Mouse (Mus musculus): ENCODE measurements around the gene Hhatl. TPM values are rescaled to one million over a fixed set of nuclear protein-coding genes. Genes with fewer than 3 reads are reported as not detected.

Hhatl gene
- total and polyA plus RNA-seq, 3 experiments, result not detected

DNA sequence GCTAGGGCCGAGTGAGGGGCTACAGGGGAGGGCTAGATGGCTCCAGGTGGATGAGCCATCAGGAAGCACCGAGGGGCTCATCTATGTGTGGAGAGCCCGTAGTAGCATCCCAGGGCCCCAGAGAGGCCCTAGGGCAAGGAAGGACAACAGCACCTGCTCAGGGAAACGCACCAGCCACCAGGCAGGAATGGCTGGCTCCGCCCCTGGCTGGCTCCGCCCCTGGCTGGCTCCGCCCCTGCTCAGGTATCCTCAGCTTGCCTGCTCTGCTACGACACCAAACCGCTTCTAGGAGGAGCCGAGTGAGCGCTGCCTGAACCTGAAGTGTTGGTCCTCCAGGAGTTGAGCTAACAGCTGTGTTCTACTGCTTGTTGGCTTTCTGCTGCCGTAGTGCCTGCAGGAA, 5.4 kb upstream of the Hhatl start:
- Histone ChIP-seq H3K4me2 (ENCODE audit: insufficient read depth, low read depth, poor library complexity, severe bottlenecking) (no peak overlapping the region), H3K27ac (ENCODE audit: insufficient read depth, low read depth) (no peak overlapping the region), H3K27me3 (replicated peaks) (peaks cover 86% of the 10 kb centered on the region), H3K9ac (ENCODE audit: insufficient read depth, low read depth) (no peak overlapping the region), H3K9me3 (replicated peaks; ENCODE audit: low read length) (no peaks in the 10 kb centered on the region), H3K4me3 (replicated peaks in 1 of 3; ENCODE audit: low read depth in 2 of 3, low read length in 2 of 3, poor library complexity in 1 of 3) (no peak overlapping the region), H3K36me3 (replicated peaks in 1 of 2; ENCODE audit: control insufficient read depth in 1 of 2, insufficient read depth in 1 of 2, low read length in 1 of 2) (no peaks in the 10 kb centered on the region), H3K79me2 (replicated peaks; ENCODE audit: control insufficient read depth, extremely low read depth, insufficient read depth, poor library complexity, severe bottlenecking) (no peaks in the 10 kb centered on the region), H3K4me1 (ENCODE audit: control insufficient read depth in 1 of 2, insufficient read depth in 2 of 2) (no peaks in the 10 kb centered on the region; a peak in 1 of 4 replicates)
- in situ Hi-C loops (cut with MboI; ENCODE audit: low pct_ligation_motif_present, low pct_unique_long_range_greater_than_20kb, low sequenced_read_pairs) (no loop called here), dilution Hi-C loops (cut with MboI; ENCODE audit: extremely low pct_ligation_motif_present, extremely low pct_unique_long_range_greater_than_20kb, low sequenced_read_pairs) (no loop called here)
- peak; percentile 2 for DNase-seq (ENCODE audit: extremely low read depth)
- no peak for TF ChIP-seq MAZ (IDR thresholded peaks at IDR 0.05; ENCODE audit: low read depth, low read length)
- no peak for TF ChIP-seq USF1 (IDR thresholded peaks at IDR 0.05; ENCODE audit: low read depth, low read length)
- TF ChIP-seq TCF12 (IDR thresholded peaks at IDR 0.05; ENCODE audit: low read depth, low read length), result no peak
- no peak for TF ChIP-seq POLR2A (IDR thresholded peaks at IDR 0.05; ENCODE audit: low read depth, low read length)
- TF ChIP-seq KAT2A (IDR thresholded peaks at IDR 0.05; ENCODE audit: insufficient replicate concordance, low read length), result no peak
- no peak for TF ChIP-seq CHD2 (IDR thresholded peaks at IDR 0.05; ENCODE audit: low read length)
- TF ChIP-seq USF2 (conservative IDR thresholded peaks at IDR 0.05; ENCODE audit: low read depth, low read length), result no peak
- no peak for TF ChIP-seq MAX (IDR thresholded peaks at IDR 0.05; ENCODE audit: low read length)
- no peak for TF ChIP-seq RAD21 (IDR thresholded peaks at IDR 0.05; ENCODE audit: low read depth, low read length)
- no peak for TF ChIP-seq CTCF (conservative IDR thresholded peaks at IDR 0.05 in 1 of 2, IDR thresholded peaks at IDR 0.05 in 1 of 2; ENCODE audit: low read depth in 2 of 2, low read length in 2 of 2)
- TF ChIP-seq UBTF (IDR thresholded peaks at IDR 0.05; ENCODE audit: low read depth, low read length), result no peak
- TF ChIP-seq POLR2AphosphoS2 (IDR thresholded peaks at IDR 0.05; ENCODE audit: low read depth, low read length), result no peak
- TF ChIP-seq ELF1 (IDR thresholded peaks at IDR 0.05; ENCODE audit: low read depth, low read length), result no peak
- no peak for TF ChIP-seq SIN3A (IDR thresholded peaks at IDR 0.05; ENCODE audit: low read length)

DNA sequence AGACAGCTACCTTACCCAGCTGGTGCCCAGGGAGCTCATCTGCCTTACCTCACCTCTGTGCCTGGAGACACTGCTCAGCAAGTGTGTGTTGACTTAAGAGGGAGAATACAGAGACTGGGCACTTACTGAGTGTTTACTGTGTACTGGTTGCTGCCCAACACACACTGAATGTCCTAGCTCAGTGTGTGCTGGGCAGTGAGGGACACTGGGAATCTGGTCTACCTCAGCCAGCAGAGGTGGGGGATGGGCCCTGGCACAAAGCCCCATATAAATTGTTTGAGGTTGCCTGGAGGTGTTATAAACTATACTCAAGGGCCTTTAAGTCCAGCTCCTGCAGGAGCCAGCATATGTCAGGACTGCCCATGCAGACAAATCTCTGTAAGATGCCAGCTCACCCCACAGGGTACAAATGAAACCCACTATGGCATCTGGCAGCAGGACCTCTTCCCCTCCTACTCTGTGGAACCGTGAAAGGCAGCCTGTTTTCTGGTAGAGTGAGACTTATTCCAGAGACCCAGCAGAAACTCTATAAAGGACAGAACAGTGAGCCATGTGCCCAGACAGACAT, 2.7 kb upstream of the Hhatl start:
- no peak overlapping the region for H3K4me3 ChIP-seq (replicated peaks in 1 of 3; ENCODE audit: low read depth in 2 of 3, low read length in 2 of 3, poor library complexity in 1 of 3)
- H3K36me3 ChIP-seq (replicated peaks in 1 of 2; ENCODE audit: control insufficient read depth in 1 of 2, insufficient read depth in 1 of 2, low read length in 1 of 2), result no peaks in the 10 kb centered on the region
- dilution Hi-C loops (cut with MboI; ENCODE audit: extremely low pct_ligation_motif_present, extremely low pct_unique_long_range_greater_than_20kb, low sequenced_read_pairs), result no loop called here
- H3K27ac ChIP-seq (ENCODE audit: insufficient read depth, low read depth), result no peak overlapping the region
- no peaks in the 10 kb centered on the region for H3K9me3 ChIP-seq (replicated peaks; ENCODE audit: low read length)
- H3K4me2 ChIP-seq (ENCODE audit: insufficient read depth, low read depth, poor library complexity, severe bottlenecking), result no peak overlapping the region
- H3K79me2 ChIP-seq (replicated peaks; ENCODE audit: control insufficient read depth, extremely low read depth, insufficient read depth, poor library complexity, severe bottlenecking), result no peaks in the 10 kb centered on the region
- H3K4me1 ChIP-seq (ENCODE audit: control insufficient read depth in 1 of 2, insufficient read depth in 2 of 2), result no peaks in the 10 kb centered on the region; a peak in 1 of 4 replicates
- peaks cover 83% of the 10 kb centered on the region for H3K27me3 ChIP-seq (replicated peaks)
- no peak overlapping the region for H3K9ac ChIP-seq (ENCODE audit: insufficient read depth, low read depth)
- in situ Hi-C loops (cut with MboI; ENCODE audit: low pct_ligation_motif_present, low pct_unique_long_range_greater_than_20kb, low sequenced_read_pairs), result no loop called here
- no peak for TF ChIP-seq CHD2 (IDR thresholded peaks at IDR 0.05; ENCODE audit: low read length)
- TF ChIP-seq NRF1 (IDR thresholded peaks at IDR 0.05; ENCODE audit: low read depth, low read length), result no peak
- TF ChIP-seq USF2 (conservative IDR thresholded peaks at IDR 0.05; ENCODE audit: low read depth, low read length), result no peak
- no peak for TF ChIP-seq POLR2A (IDR thresholded peaks at IDR 0.05; ENCODE audit: low read depth, low read length)
- TF ChIP-seq SMC3 (IDR thresholded peaks at IDR 0.05; ENCODE audit: low read depth, low read length), result no peak
- TF ChIP-seq NELFE (IDR thresholded peaks at IDR 0.05; ENCODE audit: low read depth, low read length), result no peak
- TF ChIP-seq E2F4 (IDR thresholded peaks at IDR 0.05; ENCODE audit: insufficient replicate concordance, low read depth, low read length), result no peak
- TF ChIP-seq BHLHE40 (IDR thresholded peaks at IDR 0.05; ENCODE audit: low read depth, low read length), result no peak
- no peak for TF ChIP-seq MAFK (IDR thresholded peaks at IDR 0.05; ENCODE audit: insufficient replicate concordance, low read length)
- TF ChIP-seq JUN (IDR thresholded peaks at IDR 0.05; ENCODE audit: insufficient read depth, low read depth, low read length), result no peak
- no peak for TF ChIP-seq GABPA (IDR thresholded peaks at IDR 0.05; ENCODE audit: insufficient replicate concordance, low read depth, low read length)
- TF ChIP-seq POLR2AphosphoS2 (IDR thresholded peaks at IDR 0.05; ENCODE audit: low read depth, low read length), result no peak
- TF ChIP-seq MAZ (IDR thresholded peaks at IDR 0.05; ENCODE audit: low read depth, low read length), result no peak
- TF ChIP-seq ZNF384 (IDR thresholded peaks at IDR 0.05; ENCODE audit: low read depth, low read length), result no peak
- no peak for TF ChIP-seq MYC (IDR thresholded peaks at IDR 0.05; ENCODE audit: low read depth, low read length)
- TF ChIP-seq USF1 (IDR thresholded peaks at IDR 0.05; ENCODE audit: low read depth, low read length), result no peak
- no peak for TF ChIP-seq RCOR1 (conservative IDR thresholded peaks at IDR 0.05; ENCODE audit: low read depth, low read length)
- no peak for DNase-seq (ENCODE audit: extremely low read depth)
